Mouse (Mus musculus) embryonic facial prominence, embryonic 11.5 days (tissue): ENCODE data around the gene Dyrk4. TPM values are rescaled to one million over a fixed set of nuclear protein-coding genes. Genes with fewer than 3 reads are reported as not detected.

Source experiments
- ATAC-seq: fragments of 200-750 bp; cut with Nextera tagmentation; replicated peaks from 2 replicates; pipeline ENCODE4 v1.8.0; 2017; ENCODE audit warnings: low read depth; ENCODE audit not compliant: insufficient number of reproducible peaks, low FRiP score, low TSS enrichment
- DNase-seq: peaks from one replicate; pipeline ENCODE4 v3.0.0-alpha.2; 2015; ENCODE audit warnings: low spot score
- H3K27ac ChIP-seq: fragments of 300-500 bp; sonication (generic); replicated peaks from 2 replicates; pipeline ENCODE4 v1.5.1; 2014; ENCODE audit warnings: mild to moderate bottlenecking, low read depth, low read length, control low read depth
- H3K27me3 ChIP-seq: fragments of 300-500 bp; sonication (generic); 2 replicates; pipeline ENCODE4 v1.6.1; 2014; ENCODE audit warnings: mild to moderate bottlenecking, low read length, moderate library complexity, mixed read lengths; ENCODE audit not compliant: control insufficient read depth, insufficient read depth
- H3K36me3 ChIP-seq: fragments of 300-500 bp; sonication (generic); replicated peaks from 2 replicates; pipeline ENCODE4 v1.6.1; 2014; ENCODE audit warnings: low read depth, mild to moderate bottlenecking, low read length, moderate library complexity, mixed read lengths; ENCODE audit not compliant: control insufficient read depth, insufficient read depth
- H3K4me1 ChIP-seq: fragments of 300-500 bp; sonication (generic); 2 replicates; pipeline ENCODE4 v1.6.1; 2014; ENCODE audit warnings: low read length, mixed read lengths; ENCODE audit not compliant: control insufficient read depth, insufficient read depth
- H3K4me2 ChIP-seq: fragments of 300-500 bp; sonication (generic); 2 replicates; pipeline ENCODE4 v1.6.1; 2014; ENCODE audit warnings: low read depth, mild to moderate bottlenecking, control low read depth, low read length, moderate library complexity
- H3K4me3 ChIP-seq: fragments of 300-500 bp; sonication (generic); 2 replicates; pipeline ENCODE4 v1.5.1; 2014; ENCODE audit warnings: low read depth, low read length, control low read depth
- H3K9ac ChIP-seq: fragments of 300-500 bp; sonication (generic); replicated peaks from 2 replicates; pipeline ENCODE4 v1.6.1; 2014; ENCODE audit warnings: mild to moderate bottlenecking, control low read depth, low read length
- H3K9me3 ChIP-seq: fragments of 300-500 bp; sonication (generic); replicated peaks from 2 replicates; pipeline ENCODE4 v1.6.1; 2016; ENCODE audit warnings: mild to moderate bottlenecking, low read length, inconsistent platforms, mixed read lengths; ENCODE audit not compliant: control insufficient read depth
- WGBS: fragments of 180-500 bp; shearing (Covaris S2); extraction: QIAGEN DNeasy Blood & Tissue Kit; methylation state at CpG from one replicate; pipeline ENCODE4 v1.1.7; 2014; 5-methylcytosine and 5-hydroxymethylcytosine counted together
- polyA plus RNA-seq: library from polyadenylated mRNA; unstranded; fragments of >200 nt; fragmentation: Nextera tagmentation; extraction: Ambion mirVana; gene quantifications from 2 replicates; pipeline ENCODE4 v1.2.1, GENCODE M21; 2014

The Dyrk4 gene
- polyA plus RNA-seq, result 0.15 TPM in 1 of 2 replicates, not detected in the other

DNA sequence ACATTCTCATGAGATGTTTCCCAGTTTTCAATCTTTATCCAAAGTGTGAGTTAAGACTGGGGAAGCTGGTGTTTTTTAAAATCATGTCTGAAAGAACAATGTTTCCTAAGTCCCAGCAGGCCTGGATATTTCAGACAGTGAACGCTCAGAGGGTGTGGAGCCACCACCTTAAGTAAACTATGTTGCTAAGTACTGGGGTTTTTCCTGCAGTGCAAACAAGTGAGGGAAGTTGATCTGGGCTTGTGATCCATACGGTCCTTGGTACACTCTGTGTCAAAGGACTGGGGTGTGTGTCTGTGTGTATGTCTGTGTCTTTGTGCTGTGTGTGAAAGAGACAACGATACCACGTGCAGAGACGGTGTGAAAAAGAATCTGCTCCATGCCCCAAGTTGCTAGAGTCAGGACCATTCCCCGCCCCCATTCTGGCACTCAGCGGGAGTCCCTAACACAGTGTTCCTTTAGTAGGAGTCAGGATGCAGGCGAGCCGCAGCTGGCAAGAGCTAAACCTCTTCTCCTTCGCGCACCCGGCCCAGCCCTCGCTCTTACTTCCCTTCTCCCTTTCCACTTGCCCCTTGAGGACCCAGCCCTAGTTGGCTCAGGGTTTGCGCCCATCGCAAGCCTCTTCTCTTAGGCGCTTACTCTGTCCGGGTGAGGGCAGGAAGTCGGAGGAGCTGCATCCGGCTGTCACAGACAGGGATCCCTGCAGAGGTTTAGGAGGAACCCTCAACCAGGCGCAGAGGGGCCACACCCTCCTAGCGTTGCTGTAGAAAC, at the start of gene Dyrk4:
TSS of gene Dyrk4 (minus strand) at position 729 of the 771 bp plus-strand sequence.
- ATAC-seq (peak; percentile 52; the same call in 1 of the 2 replicates), DNase-seq (peak; percentile 4)
- WGBS, result 10% methylated on average over 21 of the region's 21 CpGs
- Histone ChIP-seq H3K9ac (peak within 1 kb of the TSS; percentile 30), H3K4me1 (no peaks in the 10 kb centered on the region), H3K4me3 (no peak within 1 kb of the TSS), H3K4me2 (peak within 1 kb of the TSS; percentile 15; the same call in 1 of the 2 replicates), H3K27me3 (no peaks in the 10 kb centered on the region), H3K27ac (no peak within 1 kb of the TSS), H3K9me3 (no peaks in the 10 kb centered on the region), H3K36me3 (no peaks in the 10 kb centered on the region)

DNA sequence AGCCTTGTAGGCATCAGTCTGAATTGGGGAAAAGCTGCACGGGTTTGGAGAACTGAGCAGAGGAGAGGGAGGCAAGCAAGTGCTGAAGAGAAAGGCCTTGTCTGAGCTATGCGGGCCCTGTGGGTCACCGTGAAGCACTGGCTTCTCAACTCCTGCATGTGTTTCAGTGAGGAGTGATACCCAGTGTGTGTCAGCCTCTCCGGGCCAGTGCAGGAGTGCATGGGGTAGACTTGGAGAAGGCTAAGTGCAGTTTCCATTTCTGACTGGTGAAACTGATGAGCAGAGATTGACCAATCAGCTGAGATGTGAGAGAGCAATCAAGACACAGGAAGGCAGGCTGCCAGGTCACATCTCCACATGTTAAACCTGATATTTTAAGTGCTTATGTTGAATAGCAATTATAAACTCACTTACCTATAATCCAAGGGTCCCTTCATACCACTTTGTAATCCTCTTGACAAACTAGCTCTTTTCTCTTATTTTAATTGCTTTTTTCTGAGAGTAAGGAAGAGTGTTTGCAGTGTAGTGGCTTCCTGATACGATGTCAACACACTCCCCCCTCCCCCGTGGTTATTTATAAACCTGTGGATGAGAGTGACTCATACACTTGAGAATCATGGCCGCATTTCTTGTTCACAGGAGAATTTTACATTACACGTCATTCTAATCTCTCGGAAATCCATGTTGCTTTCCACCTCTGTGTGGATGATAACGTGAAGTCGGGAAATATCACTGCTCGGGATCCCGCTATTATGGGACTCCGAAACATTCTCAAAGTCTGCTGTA, 44.8 kb upstream of the Dyrk4 start:
- H3K27me3 ChIP-seq, result no peaks in the 10 kb centered on the region
- 89% methylated on average over 14 of the region's 14 CpGs for WGBS

GRCm38 (mm10) chr6:126963426-126963825, 41.8 kb upstream of the Dyrk4 start:
- no peaks in the 10 kb centered on the region for H3K4me1 ChIP-seq
- H3K36me3 ChIP-seq, result no peaks in the 10 kb centered on the region
- H3K27me3 ChIP-seq, result no peaks in the 10 kb centered on the region
- H3K4me2 ChIP-seq, result no peak overlapping the region
- no peak overlapping the region for H3K27ac ChIP-seq
- WGBS, result 83% methylated on average over 9 of the region's 9 CpGs
- no peak for ATAC-seq
- no peaks in the 10 kb centered on the region for H3K9me3 ChIP-seq
- DNase-seq, result no peak
- H3K9ac ChIP-seq, result no peak overlapping the region
- no peak overlapping the region for H3K4me3 ChIP-seq

More for the DNA sequence above, 44.8 kb upstream of the Dyrk4 start:
- Histone ChIP-seq H3K4me1 (no peaks in the 10 kb centered on the region), H3K4me3 (no peak overlapping the region), H3K36me3 (no peaks in the 10 kb centered on the region), H3K27ac (no peak overlapping the region), H3K9me3 (no peaks in the 10 kb centered on the region), H3K4me2 (no peak overlapping the region), H3K9ac (no peak overlapping the region)
- ATAC-seq, result no peak
- DNase-seq, result no peak

DNA sequence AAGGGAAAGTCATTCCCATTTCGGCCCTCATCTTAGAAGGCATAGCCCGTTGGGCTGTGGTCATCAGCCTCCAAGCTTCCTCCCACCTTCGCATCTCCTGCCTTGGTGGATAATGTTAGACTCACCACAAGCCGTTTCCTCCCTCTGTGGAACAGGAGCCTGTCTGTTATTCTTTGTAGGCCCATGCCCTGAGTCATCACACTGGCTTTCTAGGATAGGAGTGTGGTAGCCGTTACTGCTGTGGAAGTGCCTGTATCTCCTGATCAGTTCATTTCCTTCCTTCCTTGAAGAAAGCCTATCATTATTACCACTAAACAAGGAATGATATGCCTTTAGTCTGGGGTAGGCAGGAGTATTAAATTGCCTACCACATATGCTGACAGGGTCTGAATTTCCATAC, 41.1 kb upstream of the Dyrk4 start:
- H3K9ac ChIP-seq, result no peak overlapping the region
- no peaks in the 10 kb centered on the region for H3K9me3 ChIP-seq
- no peak overlapping the region for H3K27ac ChIP-seq
- no peak overlapping the region for H3K4me3 ChIP-seq
- H3K4me2 ChIP-seq, result no peak overlapping the region
- H3K27me3 ChIP-seq, result no peaks in the 10 kb centered on the region
- no peaks in the 10 kb centered on the region for H3K36me3 ChIP-seq
- ATAC-seq, result no peak
- WGBS, result 82% methylated on average over 5 of the region's 5 CpGs
- DNase-seq, result no peak
- H3K4me1 ChIP-seq, result no peaks in the 10 kb centered on the region

DNA sequence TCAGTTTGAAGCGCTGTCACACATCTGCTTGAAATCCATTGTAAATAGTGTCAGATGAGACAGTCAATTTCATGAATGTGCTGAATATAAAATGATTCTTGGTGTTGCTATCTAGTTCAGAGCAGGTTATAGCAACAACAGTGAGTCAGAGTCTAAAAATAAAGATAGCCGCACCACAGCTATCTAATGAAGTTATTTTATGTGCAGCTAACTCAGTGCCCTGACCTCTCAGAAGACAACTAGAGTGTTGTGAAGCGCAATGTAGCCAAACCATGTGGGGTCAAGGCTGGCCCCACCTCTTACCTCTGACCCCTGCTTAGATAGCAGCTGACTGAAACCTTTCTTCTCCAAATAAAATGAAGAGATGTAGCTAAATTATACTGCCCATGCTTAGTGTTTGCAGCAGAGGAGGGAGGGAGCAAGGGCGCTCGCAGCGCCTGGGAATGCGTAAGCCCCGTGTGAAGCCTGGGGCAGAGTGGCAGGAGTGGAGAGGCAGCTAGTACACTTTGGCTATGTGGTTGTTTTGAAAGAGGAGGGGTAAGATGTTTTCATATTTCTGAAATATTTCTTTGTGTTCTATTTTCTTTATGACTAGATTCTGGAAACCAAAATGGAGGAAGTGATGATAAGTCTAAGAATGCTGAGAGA, 39.9 kb upstream of the Dyrk4 start:
- DNase-seq (no peak), ATAC-seq (no peak)
- Histone ChIP-seq H3K27me3 (no peaks in the 10 kb centered on the region), H3K9ac (no peak overlapping the region), H3K4me1 (no peaks in the 10 kb centered on the region), H3K4me3 (no peak overlapping the region), H3K9me3 (no peaks in the 10 kb centered on the region), H3K4me2 (no peak overlapping the region), H3K36me3 (no peaks in the 10 kb centered on the region), H3K27ac (no peak overlapping the region)
- WGBS, result 85% methylated on average over 8 of the region's 8 CpGs

DNA sequence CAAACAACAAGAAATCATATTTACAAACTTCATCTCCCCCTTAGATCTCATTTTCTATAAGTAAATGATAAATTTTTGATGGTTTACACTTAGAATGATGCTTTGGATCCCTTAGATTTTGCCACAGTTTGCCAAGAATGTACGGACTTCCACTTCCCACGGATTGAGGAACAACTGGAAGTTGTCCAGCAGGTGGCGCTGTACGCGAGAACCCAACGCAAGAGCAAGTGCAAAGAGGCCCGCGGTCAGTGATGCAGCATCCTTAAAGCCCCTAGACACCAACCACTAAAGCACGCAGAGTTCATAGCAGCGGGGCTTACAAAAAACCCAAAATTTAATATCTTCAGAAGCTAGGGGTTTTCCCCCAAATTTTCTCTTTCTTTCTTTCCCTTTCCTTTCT, 34.1 kb upstream of the Dyrk4 start:
- no peak overlapping the region for H3K4me3 ChIP-seq
- H3K27me3 ChIP-seq, result no peaks in the 10 kb centered on the region
- H3K4me2 ChIP-seq, result no peak overlapping the region
- DNase-seq (peak; percentile 91), ATAC-seq (no peak)
- no peak overlapping the region for H3K9ac ChIP-seq
- H3K9me3 ChIP-seq, result no peaks in the 10 kb centered on the region
- H3K36me3 ChIP-seq, result no peaks in the 10 kb centered on the region
- H3K4me1 ChIP-seq, result no peaks in the 10 kb centered on the region
- WGBS, result 10% methylated on average over 10 of the region's 10 CpGs
- H3K27ac ChIP-seq, result no peak overlapping the region

GRCm38 (mm10) chr6:126948336-126948735, 26.7 kb upstream of the Dyrk4 start:
- H3K4me3 ChIP-seq, result no peak overlapping the region
- no peak overlapping the region for H3K9ac ChIP-seq
- WGBS, result 90% methylated on average over 4 of the region's 4 CpGs
- ATAC-seq (no peak), DNase-seq (peak; percentile 64)
- H3K27ac ChIP-seq, result no peak overlapping the region
- no peaks in the 10 kb centered on the region for H3K9me3 ChIP-seq
- H3K27me3 ChIP-seq, result no peaks in the 10 kb centered on the region
- no peak overlapping the region for H3K4me2 ChIP-seq
- no peaks in the 10 kb centered on the region for H3K4me1 ChIP-seq
- no peaks in the 10 kb centered on the region for H3K36me3 ChIP-seq
